Mouse (Mus musculus) midbrain, postnatal 0 days (tissue): ENCODE results near the gene Ssh3. TPM values are rescaled to one million over a fixed set of nuclear protein-coding genes. Genes with fewer than 3 reads are reported as not detected.

ENCODE experiments used
- ATAC-seq: fragments of 200-750 bp; cut with Nextera tagmentation; 2 replicates; pipeline ENCODE4 v1.8.0; 2017; ENCODE audit warnings: moderate number of reproducible peaks, mild to moderate bottlenecking, moderate TSS enrichment, moderate library complexity; ENCODE audit not compliant: low FRiP score
- DNase-seq: peaks from one replicate; pipeline ENCODE4 v3.0.0-alpha.2; 2015; ENCODE audit warnings: low spot score
- H3K27ac ChIP-seq: fragments of 300-500 bp; sonication (generic); 2 replicates; pipeline ENCODE4 v1.5.1; 2014; ENCODE audit warnings: low read depth, mild to moderate bottlenecking, low read length, mixed read lengths
- H3K27me3 ChIP-seq: fragments of 300-500 bp; sonication (generic); 2 replicates; pipeline ENCODE4 v1.6.1; 2014; ENCODE audit warnings: low read length, control low read depth, mixed read lengths; ENCODE audit not compliant: insufficient read depth
- H3K36me3 ChIP-seq: fragments of 300-500 bp; sonication (generic); 2 replicates; pipeline ENCODE4 v1.6.1; 2014; ENCODE audit warnings: low read length, control low read depth, mixed read lengths; ENCODE audit not compliant: insufficient read depth
- H3K4me1 ChIP-seq: fragments of 300-500 bp; sonication (generic); 2 replicates; pipeline ENCODE4 v1.6.1; 2014; ENCODE audit warnings: mild to moderate bottlenecking, control low read depth, antibody characterized with exemption, low read length, mixed read lengths; ENCODE audit not compliant: insufficient read depth
- H3K4me2 ChIP-seq: fragments of 300-500 bp; sonication (generic); 2 replicates; pipeline ENCODE4 v1.6.1; 2014; ENCODE audit warnings: low read depth, mild to moderate bottlenecking, low read length, mixed read lengths; ENCODE audit not compliant: poor library complexity, severe bottlenecking
- H3K4me3 ChIP-seq: fragments of 300-500 bp; sonication (generic); 2 replicates; pipeline ENCODE4 v1.5.1; 2014; ENCODE audit warnings: low read depth, mild to moderate bottlenecking, low read length, moderate library complexity
- H3K9ac ChIP-seq: fragments of 300-500 bp; sonication (generic); replicated peaks from 2 replicates; pipeline ENCODE4 v1.6.1; 2014; ENCODE audit warnings: mild to moderate bottlenecking, low read length, moderate library complexity, mixed read lengths; ENCODE audit not compliant: poor library complexity, severe bottlenecking
- H3K9me3 ChIP-seq: fragments of 300-500 bp; sonication (generic); 2 replicates; pipeline ENCODE4 v1.6.1; 2016; ENCODE audit warnings: low read length, control low read depth
- CTCF ChIP-seq: IDR thresholded peaks from 2 replicates; pipeline ENCODE4 v1.5.1; 2016; ENCODE audit warnings: antibody characterized with exemption, mild to moderate bottlenecking
- WGBS: fragments of 180-500 bp; shearing (Covaris S2); extraction: QIAGEN DNeasy Blood & Tissue Kit; methylation state at CpG from one replicate; pipeline ENCODE4 v1.1.7; 2014; 5-methylcytosine and 5-hydroxymethylcytosine counted together
- polyA plus RNA-seq: library from polyadenylated mRNA; unstranded; fragments of >200 nt; fragmentation: Nextera tagmentation; extraction: Ambion mirVana; gene quantifications from 2 replicates; pipeline ENCODE4 v1.2.1, GENCODE M21; 2015
- total RNA-seq: library from RNA; depleted of rRNA; stranded (reverse); fragments of >200 nt; gene quantifications from 2 replicates; pipeline ENCODE4 v1.2.3, GENCODE M21; 2014

Ssh3 gene
- total and polyA plus RNA-seq, 2 experiments from 2014 or later = 20.7 to 40.6 TPM

DNA sequence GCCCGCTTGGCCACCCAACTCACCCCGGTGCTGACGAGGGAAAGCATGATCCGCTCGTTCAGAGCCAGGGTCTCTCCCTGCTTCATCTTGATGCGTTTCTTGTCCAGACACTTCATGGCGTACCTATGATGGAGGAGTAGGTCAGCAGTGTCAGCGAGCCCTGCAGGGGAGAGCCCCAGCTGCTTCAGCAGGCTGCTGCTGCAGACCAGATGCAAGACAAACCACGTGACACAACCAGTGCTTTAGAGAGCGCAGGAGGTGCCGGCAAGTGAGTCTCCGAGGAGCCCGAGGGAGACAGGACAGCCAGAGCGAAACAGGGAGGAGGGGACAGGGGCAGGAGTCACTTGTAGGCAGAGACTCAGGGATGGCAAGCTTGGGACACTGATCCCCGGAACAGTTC lies 21.8 kb upstream of the Ssh3 start:
- Histone ChIP-seq H3K27me3 (no peaks in the 10 kb centered on the region), H3K9me3 (no peaks in the 10 kb centered on the region), H3K9ac (no peak overlapping the region), H3K4me3 (no peak overlapping the region), H3K4me2 (no peak overlapping the region), H3K36me3 (peaks cover 72% of the 10 kb centered on the region), H3K27ac (no peak overlapping the region), H3K4me1 (no peaks in the 10 kb centered on the region)
- TF ChIP-seq CTCF = no peak
- 83% methylated on average over 15 of the region's 15 CpGs for WGBS
- no peak for DNase-seq
- no peak; the same call in 1 of the 2 replicates for ATAC-seq

DNA sequence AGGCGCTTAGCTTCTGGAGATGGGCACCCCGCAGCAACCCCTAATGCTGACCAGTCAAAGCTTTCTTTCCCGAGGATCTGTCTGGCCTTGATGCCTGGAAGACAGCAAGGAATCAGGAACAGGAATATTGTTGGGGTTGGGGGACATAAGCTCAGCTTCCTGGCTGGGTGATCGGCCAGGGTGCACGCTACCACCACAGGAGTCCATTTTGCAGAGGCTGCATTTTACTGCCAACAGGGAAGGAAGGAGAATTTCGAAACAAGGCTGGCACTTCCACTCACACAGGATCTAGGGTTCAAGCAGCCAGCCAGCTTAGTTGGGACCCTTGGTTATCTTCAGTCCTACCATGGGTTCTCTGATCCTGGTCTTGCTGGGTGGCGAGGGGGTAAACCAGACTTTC lies 14.7 kb upstream of the Ssh3 start:
- whole genome bisulfite sequencing = 40% methylated on average over 7 of the region's 7 CpGs
- H3K4me3 ChIP-seq = peak overlapping the region; percentile 69
- peak overlapping the region; percentile 86 for H3K27ac ChIP-seq
- no peak for TF ChIP-seq CTCF
- DNase-seq (peak; percentile 8), ATAC-seq (no peak)
- H3K4me1 ChIP-seq = peaks cover 8% of the 10 kb centered on the region
- no peaks in the 10 kb centered on the region for H3K27me3 ChIP-seq
- peak overlapping the region; percentile 84; the same call in 1 of the 2 replicates for H3K9ac ChIP-seq
- H3K36me3 ChIP-seq = peaks cover 38% of the 10 kb centered on the region
- H3K4me2 ChIP-seq = peak overlapping the region; percentile 67
- H3K9me3 ChIP-seq = no peaks in the 10 kb centered on the region

DNA sequence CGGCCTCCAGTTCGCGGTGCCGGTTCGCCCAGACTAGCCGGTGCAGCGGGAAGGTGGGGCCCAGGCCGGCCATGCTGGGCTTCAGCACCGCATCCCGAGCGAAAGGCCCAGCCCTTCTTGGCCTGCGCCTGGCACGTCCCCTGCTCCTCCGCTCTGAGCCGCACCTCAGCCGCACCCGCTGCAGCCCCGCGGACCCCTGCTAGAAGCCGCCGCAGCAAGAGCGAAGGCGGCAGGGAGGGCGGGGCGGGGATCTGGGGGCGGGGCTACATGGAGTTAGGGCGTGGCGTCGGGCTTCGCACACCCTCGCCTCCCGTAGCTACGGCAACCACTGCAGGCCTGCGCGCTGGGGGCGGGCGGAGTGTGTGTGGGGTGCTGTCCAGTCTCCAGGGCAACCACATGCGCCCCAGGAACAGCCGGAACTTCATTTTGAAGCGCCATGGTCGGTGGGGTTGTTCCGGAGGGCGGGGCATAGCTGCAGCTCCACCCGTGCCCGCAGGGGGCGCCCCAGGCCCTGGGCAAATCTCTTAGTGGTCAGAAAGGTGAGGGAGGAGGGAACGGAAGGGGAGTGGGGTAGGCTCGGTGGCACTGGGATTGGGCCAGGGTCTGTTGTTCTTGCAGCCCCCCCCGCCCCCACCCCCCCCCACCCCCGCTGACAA lies 14.0 kb upstream of the Ssh3 start, which contains the start of gene Ankrd13d:
Ankrd13d (minus strand) TSS at position 240 of the 656 bp plus-strand sequence.
- 0% methylated on average over 46 of the region's 50 CpGs for WGBS
- Histone ChIP-seq H3K4me3 (peak within 1 kb of the TSS; percentile 69), H3K9me3 (no peaks in the 10 kb centered on the region), H3K4me2 (peak within 1 kb of the TSS; percentile 67), H3K27me3 (no peaks in the 10 kb centered on the region), H3K36me3 (peaks cover 33% of the 10 kb centered on the region), H3K9ac (peak within 1 kb of the TSS; percentile 84), H3K27ac (peak within 1 kb of the TSS; percentile 86), H3K4me1 (peaks cover 8% of the 10 kb centered on the region)
- peak; percentile 92 for DNase-seq
- peak; percentile 83 for TF ChIP-seq CTCF
- peak; percentile 93 for ATAC-seq

DNA sequence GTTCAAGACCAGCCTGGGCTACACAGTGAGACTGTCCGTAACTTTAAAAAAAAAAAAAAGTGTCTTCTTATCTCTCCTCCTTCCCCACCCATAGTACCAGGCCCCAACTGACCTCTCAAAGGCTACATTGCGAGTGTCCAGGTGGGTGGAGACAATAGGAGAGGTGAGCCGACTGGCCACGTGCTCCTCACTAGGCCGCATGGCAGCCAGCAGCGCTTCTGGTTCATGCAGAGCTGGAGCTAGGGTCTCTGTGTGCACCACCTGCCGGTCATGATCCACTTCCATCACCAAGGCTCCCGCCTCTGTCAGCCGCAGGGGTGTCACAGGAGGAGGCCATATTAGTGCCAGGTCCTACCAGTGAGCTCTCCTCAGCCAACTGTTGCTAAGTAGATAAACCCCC lies 11.4 kb upstream of the Ssh3 start:
- TF ChIP-seq CTCF = no peak
- H3K27ac ChIP-seq = no peak overlapping the region
- H3K27me3 ChIP-seq = no peaks in the 10 kb centered on the region
- H3K4me1 ChIP-seq = peaks cover 8% of the 10 kb centered on the region
- WGBS = 97% methylated on average over 9 of the region's 9 CpGs
- DNase-seq (no peak), ATAC-seq (no peak)
- no peaks in the 10 kb centered on the region for H3K9me3 ChIP-seq
- peaks cover 7% of the 10 kb centered on the region for H3K36me3 ChIP-seq
- H3K4me3 ChIP-seq = no peak overlapping the region
- no peak overlapping the region for H3K4me2 ChIP-seq
- H3K9ac ChIP-seq = no peak overlapping the region

DNA sequence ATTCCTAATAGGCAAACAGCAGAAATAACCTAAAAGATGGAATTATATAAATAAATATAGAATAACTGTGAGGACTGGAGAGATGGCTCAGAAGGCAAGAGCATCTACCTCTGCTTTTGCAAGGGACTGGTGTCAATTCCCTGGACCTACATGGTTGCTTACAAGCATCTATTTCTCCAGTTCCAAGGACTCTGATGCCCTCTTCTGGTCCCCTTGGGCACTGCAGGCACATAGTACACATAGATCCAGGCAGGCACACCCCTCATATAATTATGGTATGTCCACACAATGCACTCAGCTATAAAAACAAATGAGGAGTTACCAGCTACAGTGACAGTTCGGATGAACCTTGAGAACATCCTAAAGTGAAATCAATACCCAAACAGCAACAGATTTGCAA lies 10.5 kb upstream of the Ssh3 start:
- Histone ChIP-seq H3K27me3 (no peaks in the 10 kb centered on the region), H3K4me2 (no peak overlapping the region), H3K4me1 (peaks cover 8% of the 10 kb centered on the region), H3K9me3 (no peaks in the 10 kb centered on the region), H3K36me3 (peaks cover 6% of the 10 kb centered on the region; the same call in 1 of the 2 replicates), H3K4me3 (no peak overlapping the region), H3K9ac (no peak overlapping the region), H3K27ac (no peak overlapping the region)
- DNase-seq = no peak
- WGBS = 95% methylated on average over 1 of the region's 1 CpGs
- peak; percentile 52 for TF ChIP-seq CTCF
- no peak for ATAC-seq

DNA sequence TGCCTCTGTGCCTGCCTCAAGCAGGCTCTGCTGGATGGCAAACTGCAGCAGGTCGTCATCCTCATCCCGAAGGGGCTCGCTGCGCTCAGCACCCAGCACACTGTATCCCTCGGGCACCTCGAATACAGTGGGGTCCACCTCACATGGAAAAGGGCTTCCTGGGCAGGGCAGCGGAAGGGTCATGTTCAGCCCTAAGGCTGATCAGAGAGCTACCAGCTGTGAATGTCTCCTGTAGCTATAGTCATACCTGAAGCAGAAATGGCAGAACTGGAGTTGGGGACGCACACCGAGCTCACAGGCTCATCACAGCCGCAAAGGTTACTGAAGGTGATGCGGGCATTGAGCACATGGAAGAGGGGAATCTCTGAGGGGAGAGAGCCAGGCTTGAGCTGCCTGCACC lies 2.0 kb upstream of the Ssh3 start:
- DNase-seq (no peak), ATAC-seq (no peak)
- Histone ChIP-seq H3K27ac (no peak overlapping the region), H3K9ac (no peak overlapping the region), H3K4me1 (peaks cover 5% of the 10 kb centered on the region; the same call in 1 of the 2 replicates), H3K27me3 (no peaks in the 10 kb centered on the region), H3K4me2 (no peak overlapping the region), H3K9me3 (no peaks in the 10 kb centered on the region), H3K36me3 (peaks cover 26% of the 10 kb centered on the region), H3K4me3 (no peak overlapping the region)
- WGBS = 95% methylated on average over 11 of the region's 11 CpGs
- TF ChIP-seq CTCF = no peak
